Comparison of ENCODE assay signal across 10 mouse cellular contexts in the genomic region with DNA sequence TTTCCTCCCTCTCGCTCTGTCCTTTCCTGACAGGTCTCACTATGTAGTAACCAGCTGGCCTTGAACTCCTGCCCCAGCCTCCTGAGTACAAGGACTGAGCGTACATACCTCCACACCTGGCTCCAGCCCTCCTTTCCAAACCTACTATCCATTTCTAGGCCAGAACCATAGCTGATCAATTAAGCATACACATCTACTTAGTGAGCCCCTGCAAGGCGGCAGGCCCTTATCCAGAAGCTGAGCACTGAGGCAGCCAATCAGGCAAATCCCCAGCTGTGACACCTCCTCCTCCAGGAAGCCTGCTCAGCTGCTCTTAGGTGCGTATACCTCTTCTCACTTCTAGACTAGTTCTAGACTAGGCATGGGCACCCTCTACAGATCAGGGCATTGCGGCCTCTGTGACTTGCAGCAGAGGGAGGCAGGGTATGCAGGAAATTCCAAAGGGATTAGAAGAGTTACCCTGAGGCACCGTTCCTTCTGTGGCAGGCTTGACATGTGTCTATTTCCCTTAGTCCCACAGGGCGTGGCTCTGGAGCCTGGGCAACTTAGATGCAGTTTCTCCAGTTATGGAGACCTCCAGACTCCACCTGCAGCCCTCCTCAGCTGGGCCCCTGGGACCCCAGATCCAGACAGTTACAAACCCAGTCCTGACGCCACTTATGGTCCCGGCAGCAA. TPM values are rescaled to one million over a fixed set of nuclear protein-coding genes. Genes with fewer than 3 reads are reported as not detected.
A peak's percentile ranks its signal among the peaks of the same experiment; 100 is the strongest.
DNase-seq lines count a peak whose midpoint lies in the region; ATAC-seq and TF ChIP-seq lines count a peak whose summit lies in the region.
"Had no signal": no experiment of that assay in that cellular context is flagged by ENCODE, and none has a peak within 500 bp of the region (broad histone marks: within the 10 kb centered on the region; RNA-seq: fewer than 3 reads in every experiment).

No protein-coding gene starts in this region.

- H3K4me1 ChIP-seq in cerebellum, adult 2 months (ENCODE audit: control insufficient read depth, insufficient read depth, low read length) = peaks cover 58% of the 10 kb centered on the region
- peaks cover 91% of the 10 kb centered on the region for H3K4me1 ChIP-seq in kidney, embryonic 15.5 days
- peaks cover 59% of the 10 kb centered on the region for H3K4me1 ChIP-seq in embryonic fibroblast, embryonic 13.5 days (ENCODE audit: control insufficient read depth, insufficient read depth, low read length)
- peaks cover 100% of the 10 kb centered on the region for H3K4me1 ChIP-seq in midbrain, embryonic 10.5 days

- no peak overlapping the region for H3K4me2 ChIP-seq in kidney, embryonic 15.5 days
- H3K4me2 ChIP-seq: hindbrain, embryonic 12.5 days had no signal

- no peak overlapping the region for H3K9ac ChIP-seq in kidney, embryonic 15.5 days
- H3K9ac ChIP-seq: hindbrain, embryonic 12.5 days had no signal

- DNase-seq in cerebellum, adult 2 months = peak; percentile 21 to 40
- DNase-seq in cerebellum, postnatal 4 days (ENCODE audit: low spot score in 2 of 2) = no peak
- DNase-seq in kidney, adult 11 months = no peak
- peak; percentile 79 for DNase-seq in 3T3-L1 (ENCODE audit: low read depth, low spot score)
- no peak for DNase-seq in spleen, adult 18-20 months
- DNase-seq in midbrain, embryonic 10.5 days (ENCODE audit: low spot score) = no peak

- peak overlapping the region; percentile 4 for H3K4me3 ChIP-seq in cerebellum, adult 2 months (replicated peaks; ENCODE audit: insufficient read depth, low read depth, low read length)
- H3K4me3 ChIP-seq in kidney, embryonic 15.5 days (replicated peaks) = no peak overlapping the region
- no peak overlapping the region for H3K4me3 ChIP-seq in embryonic fibroblast, embryonic 13.5 days (ENCODE audit: insufficient read depth, low read length)
- no peak overlapping the region for H3K4me3 ChIP-seq in midbrain, embryonic 10.5 days
- H3K4me3 ChIP-seq: hindbrain, embryonic 12.5 days had no signal

- peak overlapping the region; percentile 97 for H3K27ac ChIP-seq in cerebellum, adult 2 months (ENCODE audit: insufficient read depth, low read length)
- H3K27ac ChIP-seq in kidney, embryonic 15.5 days = 0 out of 2 replicates have a peak overlapping the region, but pooled peaks have one; percentile 5
- peak overlapping the region; percentile 29 for H3K27ac ChIP-seq in embryonic fibroblast, embryonic 13.5 days (ENCODE audit: insufficient read depth, low read length)
- H3K27ac ChIP-seq in midbrain, embryonic 10.5 days (replicated peaks) = no peak overlapping the region

- 31% methylated on average over 9 of the region's 9 CpGs for WGBS in cerebellum, adult 2 months
- 78% methylated on average over 9 of the region's 9 CpGs for WGBS in kidney, embryonic 15.5 days
- WGBS in midbrain, embryonic 10.5 days = 78% methylated on average over 9 of the region's 9 CpGs

- H3K36me3 ChIP-seq in kidney, embryonic 15.5 days = peaks cover 17% of the 10 kb centered on the region
- peaks cover 77% of the 10 kb centered on the region for H3K36me3 ChIP-seq in midbrain, embryonic 10.5 days

- TF ChIP-seq CTCF in cerebellum, adult 2 months (IDR thresholded peaks at IDR 0.05; ENCODE audit: borderline replicate concordance, insufficient read depth, low read depth, low read length) = no peak
- no peak for TF ChIP-seq CTCF in embryonic fibroblast, embryonic 13.5 days (IDR thresholded peaks at IDR 0.05; ENCODE audit: borderline replicate concordance, insufficient read depth, low read length)

- no peaks in the 10 kb centered on the region for H3K9me3 ChIP-seq in kidney, embryonic 15.5 days (replicated peaks)
- no peaks in the 10 kb centered on the region for H3K9me3 ChIP-seq in midbrain, embryonic 10.5 days (replicated peaks)
- H3K9me3 ChIP-seq: hindbrain, embryonic 12.5 days had no signal

- no peak for TF ChIP-seq POLR2A in cerebellum, adult 2 months (IDR thresholded peaks at IDR 0.05; ENCODE audit: borderline replicate concordance, insufficient read depth, low read length)
- no peak for TF ChIP-seq POLR2A in embryonic fibroblast, embryonic 13.5 days (IDR thresholded peaks at IDR 0.05; ENCODE audit: low read depth, low read length)

- H3K27me3 ChIP-seq in cerebellum, adult 2 months (ENCODE audit: control insufficient read depth, insufficient read depth, low read length) = no peaks in the 10 kb centered on the region
- no peaks in the 10 kb centered on the region for H3K27me3 ChIP-seq in kidney, embryonic 15.5 days
- no peaks in the 10 kb centered on the region for H3K27me3 ChIP-seq in midbrain, embryonic 10.5 days (ENCODE audit: low read depth, poor library complexity, severe bottlenecking)
- H3K27me3 ChIP-seq: hindbrain, embryonic 12.5 days had no signal

- ATAC-seq in kidney, embryonic 15.5 days (replicated peaks; ENCODE audit: low FRiP score) = no peak

RNA-seq across cellular contexts. Expression of a gene that starts 6.6 kb away (rescaled TPM):
- polyA plus RNA-seq in cerebellum, adult 2 months (2012; rRNA removed) = 38.3 and 50.1 TPM in 2 replicates
- 3.5 and 4.2 TPM in 2 replicates for polyA plus RNA-seq in kidney, embryonic 15.5 days (2015; fragmentation: Nextera tagmentation; extraction: Ambion mirVana)
- polyA plus RNA-seq in embryonic fibroblast, embryonic 13.5 days (2011; ENCODE audit: insufficient read length, low read depth, missing spikeins) = 20.2 and 21.8 TPM in 2 replicates
- 3.6 and 3.7 TPM in 2 replicates for polyA plus RNA-seq in midbrain, embryonic 10.5 days (2016; fragmentation: Nextera tagmentation; extraction: Ambion mirVana)

RNA-seq across cellular contexts. Expression of a gene that starts 14.4 kb away (rescaled TPM):
- polyA plus RNA-seq in cerebellum, adult 2 months (2012; rRNA removed) = 6.0 and 7.1 TPM in 2 replicates
- polyA plus RNA-seq in kidney, embryonic 15.5 days (2015; fragmentation: Nextera tagmentation; extraction: Ambion mirVana) = 0.27 TPM in 1 of 2 replicates, not detected in the other
- polyA plus RNA-seq in embryonic fibroblast, embryonic 13.5 days (2011; ENCODE audit: insufficient read length, low read depth, missing spikeins) = not detected in 2 replicates
- not detected in 2 replicates for polyA plus RNA-seq in midbrain, embryonic 10.5 days (2016; fragmentation: Nextera tagmentation; extraction: Ambion mirVana)
- polyA plus RNA-seq: hindbrain, embryonic 12.5 days; liver, embryonic 16.5 days had no signal

Comparison
In these comparisons a context has a peak if more than half of its experiments do, and no peak if none do; other contexts are left out.
1. DNase-seq: peak in cerebellum, adult 2 months (2 of 2) and 3T3-L1 (single experiment); none in cerebellum, postnatal 4 days (0 of 2), kidney, adult 11 months (single experiment), spleen, adult 18-20 months (0 of 2) and midbrain, embryonic 10.5 days (single experiment).